Mouse (Mus musculus): ENCODE results near the gene Zfp456.

- TF ChIP-seq GATA1 (IDR thresholded peaks at IDR 0.05; ENCODE audit: low read length) (no peak), TAL1 (IDR thresholded peaks at IDR 0.05; ENCODE audit: low read length) (no peak)
These were observed 43.4 kb downstream of the Zfp456 start, which contains the start of gene Zfp595 for GRCm38 (mm10) chr13:67332019-67332724.

Measured in erythroblast, embryonic 14.5 days (primary cell).